Mouse (Mus musculus) splenic B cell, adult 2 months (primary cell): ENCODE results near the gene Adgrg5.

Source experiments
- DNase-seq: peaks from one replicate; pipeline ENCODE4 v3.0.0-alpha.2; 2011; ENCODE audit warnings: low read depth, low spot score
- H3K27me3 ChIP-seq: 2 replicates; pipeline ENCODE4 v1.6.1; 2012; ENCODE audit warnings: mild to moderate bottlenecking, low read length, moderate library complexity, mixed read lengths; ENCODE audit not compliant: control insufficient read depth, poor library complexity, insufficient read depth, severe bottlenecking
- H3K36me3 ChIP-seq: 2 replicates; pipeline ENCODE4 v1.6.1; 2012; ENCODE audit warnings: mild to moderate bottlenecking, low read length, moderate library complexity, mixed read lengths; ENCODE audit not compliant: control insufficient read depth, poor library complexity, insufficient read depth, severe bottlenecking

The Adgrg5 gene

GRCm38 (mm10) chr8:94967554-94967953 is 44.1 kb downstream of the Adgrg5 start:
- no peak for DNase-seq
- no peaks in the 10 kb centered on the region for H3K27me3 ChIP-seq
- H3K36me3 ChIP-seq, result no peaks in the 10 kb centered on the region

- no peak for DNase-seq
- Histone ChIP-seq H3K27me3 (no peaks in the 10 kb centered on the region), H3K36me3 (no peaks in the 10 kb centered on the region)
Measured at GRCm38 (mm10) chr8:94973270-94973669, 49.8 kb downstream of the Adgrg5 start.

GRCm38 (mm10) chr8:94973786-94974185 is 50.3 kb downstream of the Adgrg5 start:
- no peak for DNase-seq
- H3K27me3 ChIP-seq, result no peaks in the 10 kb centered on the region
- no peaks in the 10 kb centered on the region for H3K36me3 ChIP-seq

- H3K27me3 ChIP-seq, result no peaks in the 10 kb centered on the region
- DNase-seq, result no peak
- no peaks in the 10 kb centered on the region for H3K36me3 ChIP-seq
Measured at GRCm38 (mm10) chr8:94974467-94975165, 51.1 kb downstream of the Adgrg5 start, which contains the start of gene Adgrg1. Adgrg1 (plus strand) TSS chr8:94974751.

- DNase-seq, result peak; percentile 35
- no peaks in the 10 kb centered on the region for H3K27me3 ChIP-seq
- H3K36me3 ChIP-seq, result no peaks in the 10 kb centered on the region
Measured at GRCm38 (mm10) chr8:94976651-94977417, 53.3 kb downstream of the Adgrg5 start.

GRCm38 (mm10) chr8:94978131-94978530 is 54.6 kb downstream of the Adgrg5 start:
- Histone ChIP-seq H3K36me3 (no peaks in the 10 kb centered on the region), H3K27me3 (no peaks in the 10 kb centered on the region)
- no peak for DNase-seq

- Histone ChIP-seq H3K27me3 (no peaks in the 10 kb centered on the region), H3K36me3 (no peaks in the 10 kb centered on the region)
- DNase-seq, result peak; percentile 60
Measured at GRCm38 (mm10) chr8:94978593-94979319, 55.3 kb downstream of the Adgrg5 start.

- DNase-seq, result no peak
- Histone ChIP-seq H3K36me3 (no peaks in the 10 kb centered on the region), H3K27me3 (no peaks in the 10 kb centered on the region)
Measured at GRCm38 (mm10) chr8:94980176-94980575, 56.7 kb downstream of the Adgrg5 start.

- no peaks in the 10 kb centered on the region for H3K36me3 ChIP-seq
- no peaks in the 10 kb centered on the region for H3K27me3 ChIP-seq
- DNase-seq, result no peak
Measured at GRCm38 (mm10) chr8:94980976-94981375, 57.5 kb downstream of the Adgrg5 start.

- no peak for DNase-seq
- Histone ChIP-seq H3K36me3 (no peaks in the 10 kb centered on the region), H3K27me3 (no peaks in the 10 kb centered on the region)
Measured at GRCm38 (mm10) chr8:94981848-94982247, 58.4 kb downstream of the Adgrg5 start.

- no peaks in the 10 kb centered on the region for H3K27me3 ChIP-seq
- no peaks in the 10 kb centered on the region for H3K36me3 ChIP-seq
- DNase-seq, result no peak
Measured at GRCm38 (mm10) chr8:94983146-94983545, 59.7 kb downstream of the Adgrg5 start.

- Histone ChIP-seq H3K36me3 (no peaks in the 10 kb centered on the region), H3K27me3 (no peaks in the 10 kb centered on the region)
- no peak for DNase-seq
Measured at GRCm38 (mm10) chr8:94983881-94984516, 60.5 kb downstream of the Adgrg5 start.

- DNase-seq, result peak; percentile 59
Measured at GRCm38 (mm10) chr8:94985023-94985422, 61.5 kb downstream of the Adgrg5 start.

GRCm38 (mm10) chr8:94986676-94987075 is 63.2 kb downstream of the Adgrg5 start:
- H3K36me3 ChIP-seq, result no peaks in the 10 kb centered on the region
- DNase-seq, result peak; percentile 60
- no peaks in the 10 kb centered on the region for H3K27me3 ChIP-seq

More at GRCm38 (mm10) chr8:94985023-94985422, 61.5 kb downstream of the Adgrg5 start:
- no peaks in the 10 kb centered on the region for H3K27me3 ChIP-seq
- H3K36me3 ChIP-seq, result no peaks in the 10 kb centered on the region
